Mouse (Mus musculus) kidney, postnatal 4 days (tissue): ENCODE data around the gene Inafm1.
"Not testable (repeated sequence)": the region's sequence is repeated elsewhere in the genome, so short reads cannot be mapped to it uniquely, and the experiment has no call there.

Experiments
- DNase-seq, 2 experiments: peaks; one replicate each; pipeline ENCODE4 v3.0.0; 2021; ENCODE audit warnings: mixed read lengths in 2 of 2

The Inafm1 gene

GRCm38 (mm10) chr7:16261097-16261496, 12.3 kb downstream of the Inafm1 start:
- no peak for DNase-seq

DNA sequence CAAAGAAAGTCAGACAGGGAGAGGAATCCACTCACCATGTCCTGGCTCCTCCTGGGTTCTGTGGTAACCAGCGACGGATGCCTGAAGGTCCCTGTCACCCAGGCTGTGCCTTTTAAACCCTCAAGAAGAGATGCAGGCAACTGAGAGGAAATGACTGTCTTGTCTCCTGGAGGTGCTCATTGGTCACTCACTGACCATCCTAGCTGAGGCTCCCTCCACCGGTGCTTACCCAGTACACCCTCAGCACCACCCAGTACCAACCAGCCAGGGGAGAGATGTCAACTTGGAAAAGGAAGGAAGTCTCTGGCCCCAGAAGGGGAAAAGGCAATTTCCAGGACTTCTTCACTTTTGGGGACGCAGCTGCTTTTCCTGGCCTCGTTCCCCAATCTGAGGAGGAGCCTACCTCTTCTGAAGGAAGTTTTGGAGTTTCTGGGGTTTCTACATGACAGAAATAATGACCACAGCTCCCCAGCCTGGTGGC, 14.3 kb downstream of the Inafm1 start, which contains the start of gene C5ar1:
Gene C5ar1 (minus strand): TSS at position 431 of the 481 bp plus-strand sequence.
- no peak for DNase-seq

DNA sequence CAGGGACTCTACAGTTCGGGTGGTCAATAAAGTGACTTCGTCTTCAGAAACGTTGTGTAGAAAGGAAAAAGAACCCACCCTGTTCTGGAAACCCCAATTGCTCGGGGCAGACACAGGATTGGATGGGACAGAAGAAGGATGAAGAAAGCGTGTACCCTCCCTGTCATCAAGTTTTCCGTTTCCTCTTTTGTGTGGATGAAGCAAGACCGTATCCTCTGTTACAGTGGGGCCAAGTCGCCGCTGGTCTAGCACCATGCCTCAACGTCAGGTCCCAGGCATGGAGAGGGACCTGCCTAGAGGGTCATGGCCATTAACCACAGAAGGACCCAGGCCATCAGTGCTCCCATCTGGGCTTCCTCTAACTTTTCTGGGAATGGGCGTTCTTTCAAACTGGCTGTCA, 15.6 kb downstream of the Inafm1 start:
- DNase-seq: no peak

- not testable (repeated sequence) for DNase-seq
Observed at GRCm38 (mm10) chr7:16255963-16256362, 17.5 kb downstream of the Inafm1 start.

DNA sequence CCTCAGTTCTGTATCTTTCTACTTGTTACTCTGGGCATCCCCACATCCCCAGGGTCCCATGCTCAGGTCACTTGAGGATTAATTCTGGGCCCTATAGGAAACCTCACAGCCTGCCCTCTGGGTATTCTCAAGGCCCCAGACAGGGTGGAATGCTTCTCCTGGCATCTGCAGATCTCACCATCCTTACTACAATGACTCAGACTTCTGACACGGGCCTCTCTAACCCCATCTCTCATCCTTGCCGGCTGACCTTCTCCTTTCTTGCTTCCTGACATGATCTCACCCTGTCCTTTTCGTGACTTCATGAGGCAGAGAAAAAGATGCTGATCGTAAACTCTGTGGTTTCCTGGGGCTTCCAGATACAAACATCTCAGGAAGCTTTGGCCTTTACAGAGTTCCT, 19.2 kb downstream of the Inafm1 start:
- no peak for DNase-seq

- no peak for DNase-seq
Observed at GRCm38 (mm10) chr7:16250687-16251086, 22.7 kb downstream of the Inafm1 start.

GRCm38 (mm10) chr7:16245958-16246357, 27.5 kb downstream of the Inafm1 start:
- no peak for DNase-seq

DNA sequence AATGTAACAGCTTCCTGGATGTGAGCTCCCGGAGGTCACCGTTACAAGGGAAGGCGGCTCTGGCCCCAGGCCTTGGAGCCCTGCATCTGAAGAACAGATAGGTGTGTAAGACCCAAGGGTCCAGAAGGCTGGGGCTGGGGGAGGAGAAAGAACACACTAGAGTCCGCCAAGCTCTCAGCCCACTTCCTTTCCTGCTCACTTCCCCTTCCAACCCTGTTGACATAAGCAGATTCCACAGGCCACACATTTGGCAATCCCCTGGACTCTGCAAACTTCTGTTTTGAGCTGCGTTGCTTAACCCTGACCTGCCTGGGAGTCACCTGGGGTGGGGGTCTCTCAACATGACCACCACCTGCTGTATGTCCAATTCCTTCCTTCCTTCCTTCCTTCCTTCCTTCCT, 29.4 kb downstream of the Inafm1 start, which contains the start of gene C5ar2:
Gene C5ar2 (minus strand): TSS at position 88 of the 400 bp plus-strand sequence.
- no peak for DNase-seq

DNA sequence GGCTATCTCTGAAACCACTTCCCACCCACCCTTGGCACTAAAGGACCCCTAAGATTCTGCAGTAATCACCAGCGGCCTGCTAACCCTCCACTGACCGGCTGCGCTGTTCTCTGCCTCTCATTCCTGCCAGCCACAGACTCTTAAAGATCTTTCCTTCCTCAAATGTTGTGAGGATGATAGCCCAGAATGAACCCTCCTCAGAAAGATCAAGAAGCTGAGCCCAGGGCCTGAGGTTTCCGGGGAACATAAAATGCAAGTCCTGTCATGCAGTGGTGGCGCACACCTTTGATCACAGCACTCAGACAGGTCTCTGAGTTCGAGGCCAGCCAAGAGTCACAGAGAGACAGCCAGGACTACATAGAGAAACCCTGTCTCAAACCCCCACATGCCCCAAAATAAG, 31.2 kb downstream of the Inafm1 start:
- DNase-seq: no peak

DNA sequence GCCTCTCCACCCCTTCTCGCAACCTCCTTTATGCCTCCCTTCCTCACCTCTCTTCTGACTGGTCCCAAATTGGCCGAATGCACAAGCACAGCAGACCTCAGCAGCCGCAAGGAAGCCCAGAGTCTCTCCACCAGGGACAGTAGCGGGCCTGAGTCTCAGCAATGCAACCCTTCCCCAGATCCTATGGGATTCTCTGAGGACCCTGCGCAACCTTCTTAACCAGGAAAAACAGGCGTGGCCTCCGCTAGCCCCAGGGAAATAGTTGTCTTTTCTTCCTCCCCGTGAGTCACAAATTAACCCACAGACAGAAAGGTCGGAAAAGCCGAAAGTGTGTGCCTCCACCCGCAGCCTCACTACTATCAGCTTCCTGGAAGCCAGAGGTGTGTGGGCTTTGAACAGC, 31.6 kb downstream of the Inafm1 start:
- peak in 1 of 2 experiments; percentile 21 for DNase-seq

- DNase-seq: no peak
Observed at GRCm38 (mm10) chr7:16240978-16241303, 32.5 kb downstream of the Inafm1 start.

GRCm38 (mm10) chr7:16240281-16240977, 33.0 kb downstream of the Inafm1 start:
- DNase-seq: no peak

DNA sequence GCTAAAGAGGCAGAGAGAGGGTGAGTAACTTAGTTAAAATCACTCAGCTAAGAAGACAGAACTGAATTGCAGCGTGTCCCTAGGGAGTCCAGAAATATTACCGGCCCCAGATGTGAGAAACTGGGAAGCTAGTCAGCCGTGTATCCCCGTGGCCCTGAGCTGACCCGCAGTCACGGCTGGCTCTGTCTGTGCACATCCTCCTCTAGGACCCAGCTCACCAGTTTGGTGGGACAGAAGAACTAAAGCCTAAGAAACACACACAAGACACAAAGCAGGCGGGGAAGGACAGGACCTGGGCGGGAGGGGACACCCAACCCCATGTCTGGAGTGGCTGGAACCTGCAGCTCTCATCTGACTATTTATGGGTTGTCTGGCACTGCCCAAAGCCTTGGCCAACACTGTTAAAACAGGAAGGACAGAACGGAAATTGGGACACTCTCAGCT, 33.8 kb downstream of the Inafm1 start:
- peak in 1 of 2 experiments; percentile 26 for DNase-seq

DNA sequence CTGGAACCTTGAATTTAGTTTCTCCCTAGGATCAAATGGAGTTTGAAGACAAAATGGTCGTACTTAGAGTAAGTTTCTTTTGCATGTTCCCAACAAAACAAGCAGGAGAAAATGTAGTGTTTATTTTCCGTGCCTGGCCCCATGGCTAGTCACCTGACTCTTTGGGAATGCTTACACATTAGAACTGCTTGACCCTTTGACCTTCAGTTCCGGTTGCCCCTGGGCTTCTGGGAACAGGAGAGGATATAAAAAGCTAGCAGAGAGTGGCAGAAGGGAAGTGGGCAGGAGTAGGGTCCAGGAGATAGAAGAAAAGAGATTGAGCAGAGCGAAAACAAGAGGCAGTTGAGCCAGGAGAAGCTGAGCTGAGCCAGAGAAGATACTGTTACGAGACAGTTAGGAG, 43.5 kb downstream of the Inafm1 start:
- peak; percentile 28 to 55 for DNase-seq
